Mouse (Mus musculus) liver, adult 2 months (tissue): Measurements from ENCODE around the gene Uqcc1. TPM values are rescaled to one million over a fixed set of nuclear protein-coding genes. Genes with fewer than 3 reads are reported as not detected.

Experiments used
- DNase-seq: peaks from one replicate; pipeline ENCODE4 v3.0.0-alpha.2; 2011; ENCODE audit warnings: low read depth, low spot score; ENCODE audit errors: extremely low read depth
- H3K27ac ChIP-seq: fragments of 200-500 bp; replicated peaks from 2 replicates; pipeline ENCODE4 v1.5.1; 2012; ENCODE audit warnings: low read depth, mild to moderate bottlenecking, control low read depth, inconsistent platforms, low read length; ENCODE audit not compliant: insufficient read depth
- H3K27me3 ChIP-seq: fragments of 200-500 bp; 2 replicates; pipeline ENCODE4 v1.6.1; 2012; ENCODE audit warnings: mild to moderate bottlenecking, moderate library complexity, low read length, inconsistent platforms; ENCODE audit not compliant: control insufficient read depth, insufficient read depth
- H3K36me3 ChIP-seq: fragments of 200-500 bp; 2 replicates; pipeline ENCODE4 v1.6.1; 2012; ENCODE audit warnings: low read length, inconsistent platforms; ENCODE audit not compliant: control insufficient read depth, insufficient read depth
- H3K4me1 ChIP-seq: fragments of 200-500 bp; 2 replicates; pipeline ENCODE4 v1.6.1; 2011; ENCODE audit warnings: low read length; ENCODE audit not compliant: control insufficient read depth, insufficient read depth
- H3K4me3 ChIP-seq: fragments of 200-500 bp; 2 replicates; pipeline ENCODE4 v1.5.1; 2011; ENCODE audit warnings: low read depth, mild to moderate bottlenecking, control low read depth, low read length, moderate library complexity; ENCODE audit not compliant: insufficient read depth
- H3K79me2 ChIP-seq: fragments of 200-500 bp; 2 replicates; pipeline ENCODE4 v1.6.1; 2012; ENCODE audit warnings: inconsistent platforms, mild to moderate bottlenecking, low read length, moderate library complexity; ENCODE audit not compliant: control insufficient read depth, insufficient read depth
- H3K9ac ChIP-seq: fragments of 200-500 bp; 2 replicates; pipeline ENCODE4 v1.6.1; 2012; ENCODE audit warnings: low read depth, mild to moderate bottlenecking, control low read depth, inconsistent platforms, low read length
- CTCF ChIP-seq: fragments of 200-500 bp; IDR thresholded peaks from 2 replicates; pipeline ENCODE4 v1.5.1; 2011; ENCODE audit warnings: low read depth, low read length, control low read depth
- POLR2A ChIP-seq: fragments of 200-500 bp; IDR thresholded peaks from 2 replicates; pipeline ENCODE4 v1.6.1; 2011; ENCODE audit warnings: low read length, control low read depth; ENCODE audit not compliant: insufficient read depth; ENCODE audit errors: extremely low read depth
- WGBS: fragments of 180-500 bp; shearing (Covaris S2); methylation state at CpG from one replicate; pipeline ENCODE4 v1.1.7; 2018; 5-methylcytosine and 5-hydroxymethylcytosine counted together
- polyA plus RNA-seq: library from polyadenylated mRNA; depleted of rRNA; stranded (reverse); fragments of >200 nt; gene quantifications from 2 replicates; pipeline ENCODE4 v1.2.3, GENCODE M21; 2012
- total RNA-seq: library from RNA; depleted of rRNA; stranded (reverse); fragments of >200 nt; gene quantifications from 2 replicates; pipeline ENCODE4 v1.2.3, GENCODE M21; 2014

Uqcc1 gene
- total and polyA plus RNA-seq, 2 experiments: 31.2 to 65.9 TPM

GRCm38 (mm10) chr2:155862573-155863300 lies 67.4 kb downstream of the Uqcc1 start:
- H3K4me1 ChIP-seq: no peaks in the 10 kb centered on the region
- no peaks in the 10 kb centered on the region for H3K36me3 ChIP-seq
- H3K27me3 ChIP-seq: no peaks in the 10 kb centered on the region
- no peak for TF ChIP-seq CTCF
- TF ChIP-seq POLR2A: no peak
- no peak overlapping the region for H3K4me3 ChIP-seq
- H3K9ac ChIP-seq: no peak overlapping the region
- 94% methylated on average over 13 of the region's 13 CpGs for WGBS
- DNase-seq: no peak
- H3K27ac ChIP-seq: no peak overlapping the region
- H3K79me2 ChIP-seq: no peaks in the 10 kb centered on the region

- no peak for DNase-seq
- Histone ChIP-seq H3K79me2 (no peaks in the 10 kb centered on the region), H3K4me3 (no peak overlapping the region), H3K9ac (no peak overlapping the region), H3K27me3 (no peaks in the 10 kb centered on the region), H3K36me3 (peaks cover 4% of the 10 kb centered on the region; the same call in 1 of the 2 replicates), H3K4me1 (no peaks in the 10 kb centered on the region), H3K27ac (no peak overlapping the region)
- no peak for TF ChIP-seq CTCF
- no peak for TF ChIP-seq POLR2A
- 95% methylated on average over 6 of the region's 6 CpGs for WGBS
These were observed 68.5 kb downstream of the Uqcc1 start for GRCm38 (mm10) chr2:155861581-155861980.

GRCm38 (mm10) chr2:155860102-155860501 lies 70.0 kb downstream of the Uqcc1 start:
- 63% methylated on average over 7 of the region's 7 CpGs for WGBS
- no peaks in the 10 kb centered on the region for H3K79me2 ChIP-seq

GRCm38 (mm10) chr2:155852536-155852935 lies 77.6 kb downstream of the Uqcc1 start:
- H3K4me3 ChIP-seq: no peak overlapping the region
- H3K27ac ChIP-seq: no peak overlapping the region
- no peaks in the 10 kb centered on the region for H3K79me2 ChIP-seq
- no peak for DNase-seq
- TF ChIP-seq POLR2A: no peak
- no peak for TF ChIP-seq CTCF
- no peaks in the 10 kb centered on the region for H3K27me3 ChIP-seq
- 89% methylated on average over 5 of the region's 5 CpGs for WGBS
- peaks cover 13% of the 10 kb centered on the region; the same call in 1 of the 2 replicates for H3K36me3 ChIP-seq
- no peak overlapping the region for H3K9ac ChIP-seq
- H3K4me1 ChIP-seq: no peaks in the 10 kb centered on the region

More at GRCm38 (mm10) chr2:155860102-155860501, 70.0 kb downstream of the Uqcc1 start:
- Histone ChIP-seq H3K4me3 (no peak overlapping the region), H3K9ac (no peak overlapping the region), H3K27me3 (no peaks in the 10 kb centered on the region), H3K27ac (no peak overlapping the region), H3K4me1 (no peaks in the 10 kb centered on the region), H3K36me3 (peaks cover 7% of the 10 kb centered on the region; the same call in 1 of the 2 replicates)
- TF ChIP-seq CTCF (no peak), POLR2A (no peak)
- DNase-seq: peak; percentile 16

GRCm38 (mm10) chr2:155850120-155850519 lies 80.0 kb downstream of the Uqcc1 start:
- no peak overlapping the region for H3K27ac ChIP-seq
- peaks cover 14% of the 10 kb centered on the region; the same call in 1 of the 2 replicates for H3K36me3 ChIP-seq
- WGBS: 87% methylated on average over 7 of the region's 7 CpGs
- no peaks in the 10 kb centered on the region for H3K27me3 ChIP-seq
- no peak overlapping the region for H3K9ac ChIP-seq
- no peaks in the 10 kb centered on the region for H3K79me2 ChIP-seq
- DNase-seq: no peak
- H3K4me1 ChIP-seq: no peaks in the 10 kb centered on the region
- H3K4me3 ChIP-seq: no peak overlapping the region
- no peak for TF ChIP-seq CTCF
- no peak for TF ChIP-seq POLR2A

GRCm38 (mm10) chr2:155849464-155849863 lies 80.6 kb downstream of the Uqcc1 start:
- Histone ChIP-seq H3K36me3 (peaks cover 14% of the 10 kb centered on the region; the same call in 1 of the 2 replicates), H3K27ac (no peak overlapping the region), H3K9ac (no peak overlapping the region), H3K4me3 (no peak overlapping the region), H3K4me1 (no peaks in the 10 kb centered on the region), H3K27me3 (no peaks in the 10 kb centered on the region), H3K79me2 (no peaks in the 10 kb centered on the region)
- TF ChIP-seq POLR2A (no peak), CTCF (no peak)
- DNase-seq: no peak
- WGBS: 78% methylated on average over 7 of the region's 7 CpGs
